Mouse (Mus musculus) neural tube, embryonic 10.5 days (tissue): ENCODE data around the gene Sphk2.

Source experiments
- DNase-seq: peaks from one replicate; pipeline ENCODE4 v3.0.0-alpha.2; 2017; ENCODE audit warnings: low spot score; ENCODE audit errors: extremely low spot score

The Sphk2 gene

DNA sequence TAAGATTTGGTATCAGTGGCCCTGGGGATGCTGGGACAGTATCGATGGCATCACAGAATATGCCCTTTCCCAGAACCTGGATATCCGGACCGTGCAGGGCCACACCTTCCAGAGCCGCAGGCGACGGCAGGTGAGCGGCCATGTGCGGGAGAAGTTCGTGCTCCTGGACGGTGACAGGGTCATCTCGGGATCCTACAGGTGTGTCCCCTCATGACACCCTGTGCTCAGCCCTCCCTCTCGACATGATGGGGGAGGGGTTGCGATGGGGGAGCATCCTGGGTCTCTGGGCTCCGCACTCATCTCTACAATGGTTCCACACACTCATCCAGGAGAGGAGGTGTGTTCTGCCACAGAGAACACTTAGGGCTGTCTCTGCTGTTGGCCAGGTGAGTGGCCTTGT is 6.0 kb upstream of the Sphk2 start:
- no peak for DNase-seq

- no peak for DNase-seq
Measured at GRCm38 (mm10) chr7:45723301-45723700, 5.5 kb upstream of the Sphk2 start.

GRCm38 (mm10) chr7:45722348-45722713 is 4.5 kb upstream of the Sphk2 start:
- DNase-seq: no peak

- no peak for DNase-seq
Measured at GRCm38 (mm10) chr7:45721642-45722347, 4.0 kb upstream of the Sphk2 start.

GRCm38 (mm10) chr7:45721234-45721571 is 3.4 kb upstream of the Sphk2 start:
- DNase-seq: no peak

GRCm38 (mm10) chr7:45720413-45721233 is 2.8 kb upstream of the Sphk2 start, which contains the start of gene Fam83e:
Fam83e (plus strand) TSS chr7:45721212.
- no peak for DNase-seq

DNA sequence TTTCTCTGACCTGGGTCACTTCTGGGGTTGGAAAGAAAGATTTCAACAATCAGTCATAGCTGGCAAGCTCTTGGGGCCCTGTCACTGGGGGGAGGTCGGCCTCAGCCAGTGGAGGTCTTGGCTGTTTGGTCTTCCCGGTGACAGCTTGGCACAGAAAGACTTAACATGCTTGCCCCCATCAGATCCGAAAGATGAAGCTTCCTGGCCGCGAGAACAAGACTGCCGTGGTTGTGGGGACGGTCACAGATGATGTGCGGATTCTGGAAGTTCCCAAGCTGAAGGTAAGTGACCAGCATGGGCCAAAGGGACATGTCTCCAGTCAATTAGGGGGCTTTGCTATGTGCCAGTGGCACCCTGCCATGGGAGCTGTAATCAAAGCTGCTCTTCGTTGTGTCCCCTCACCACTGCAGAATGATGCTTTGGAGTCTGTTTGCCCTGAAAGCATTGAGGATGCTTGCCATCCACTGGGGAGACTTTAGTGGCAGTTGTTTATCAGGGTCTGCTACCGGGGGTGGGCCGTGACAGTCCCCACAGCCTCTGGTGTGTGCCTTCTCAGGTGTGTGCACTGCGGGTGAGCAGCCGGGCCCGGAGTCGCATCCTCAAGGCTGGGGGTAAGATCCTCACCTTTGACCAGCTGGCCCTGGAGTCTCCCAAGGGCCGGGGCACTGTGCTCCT is 2.1 kb upstream of the Sphk2 start:
- DNase-seq: no peak

- DNase-seq: no peak
Measured at GRCm38 (mm10) chr7:45719180-45719579, 1.4 kb upstream of the Sphk2 start.

GRCm38 (mm10) chr7:45718331-45718730 is 529 bp upstream of the Sphk2 start:
- no peak for DNase-seq

DNA sequence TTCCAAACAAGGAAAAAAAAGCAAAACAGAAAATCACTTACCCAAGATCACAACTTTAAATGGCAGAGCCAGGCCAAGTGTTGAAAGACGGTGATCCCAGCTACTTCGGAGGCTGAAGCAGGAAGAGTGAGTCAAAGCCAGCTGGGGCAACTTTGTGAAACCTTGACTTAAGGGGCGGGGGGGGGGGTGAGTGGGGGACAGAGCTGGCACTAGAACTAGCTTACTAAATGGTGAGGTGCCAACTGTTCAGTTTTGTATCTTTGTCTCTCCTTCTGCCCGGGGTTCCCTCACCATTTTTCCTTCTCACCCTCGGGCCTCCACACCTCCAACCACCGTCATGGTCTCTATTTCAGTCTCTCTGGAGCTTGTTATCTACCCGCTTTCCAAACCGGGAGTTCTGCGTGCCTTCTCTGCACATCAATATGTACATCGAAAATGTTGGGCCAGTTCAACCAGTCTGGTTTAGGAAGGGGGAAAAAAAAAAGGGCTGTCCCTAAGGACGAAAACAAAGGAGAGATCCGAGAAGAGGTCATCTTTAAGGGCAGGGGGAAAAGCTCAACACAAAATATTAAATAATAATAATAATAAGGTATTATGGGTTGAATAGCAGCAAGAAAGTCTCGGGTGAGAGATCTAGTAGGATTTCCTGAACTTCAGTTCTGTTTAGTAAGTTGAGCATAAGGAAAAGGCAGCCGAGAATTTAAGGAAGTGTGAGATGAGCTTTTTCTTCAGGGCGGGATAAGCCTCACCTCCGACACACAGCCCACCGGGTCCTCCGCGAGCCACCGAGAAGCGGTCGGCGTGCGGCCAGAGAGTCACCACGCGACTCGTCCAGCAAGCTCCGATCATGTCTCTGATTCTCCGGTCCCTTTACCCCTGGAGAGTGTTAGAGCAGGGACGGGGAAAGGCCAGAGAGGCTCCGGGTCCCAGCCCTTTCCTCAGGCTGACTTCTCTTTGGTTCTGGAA is 567 bp downstream of the Sphk2 start:
- DNase-seq: no peak

- DNase-seq: no peak
Measured at GRCm38 (mm10) chr7:45716460-45716857, 1.3 kb downstream of the Sphk2 start.

- no peak for DNase-seq
Measured at GRCm38 (mm10) chr7:45715741-45716459, 1.9 kb downstream of the Sphk2 start.

DNA sequence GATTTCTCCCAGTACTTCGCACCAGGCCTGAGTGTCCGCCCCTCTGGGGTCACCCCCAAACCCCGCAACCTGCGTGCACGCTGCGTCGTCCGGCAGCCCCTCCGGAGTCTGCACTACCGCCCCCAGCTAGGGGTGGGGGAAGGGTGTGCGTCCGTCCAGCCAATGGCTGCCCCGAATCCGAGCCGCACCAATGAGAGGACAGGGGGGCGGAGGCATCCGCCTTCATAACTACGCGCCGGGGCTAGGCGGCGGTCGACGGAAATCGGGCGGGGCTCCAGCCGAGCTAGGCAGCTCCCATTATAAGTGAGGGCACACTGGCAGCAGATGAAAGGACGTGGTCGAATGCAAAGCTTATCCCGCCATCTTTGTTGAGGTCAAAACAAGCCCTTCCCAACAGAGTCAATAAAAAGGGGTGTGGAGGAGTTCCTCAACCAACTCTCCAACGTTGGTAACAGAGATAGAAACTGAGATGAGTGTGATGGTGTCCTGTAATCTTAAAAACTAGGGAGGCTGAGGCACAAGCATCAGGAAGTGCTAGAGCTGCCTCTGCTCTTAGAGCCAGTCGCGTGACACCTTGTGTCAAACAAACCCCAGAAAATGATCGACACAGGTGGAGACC is 2.6 kb downstream of the Sphk2 start, which contains the start of gene Rpl18:
Rpl18 (plus strand) TSS at position 368 of the 619 bp plus-strand sequence.
- peak; percentile 92 for DNase-seq

- no peak for DNase-seq
Measured at GRCm38 (mm10) chr7:45714630-45715089, 3.1 kb downstream of the Sphk2 start.

DNA sequence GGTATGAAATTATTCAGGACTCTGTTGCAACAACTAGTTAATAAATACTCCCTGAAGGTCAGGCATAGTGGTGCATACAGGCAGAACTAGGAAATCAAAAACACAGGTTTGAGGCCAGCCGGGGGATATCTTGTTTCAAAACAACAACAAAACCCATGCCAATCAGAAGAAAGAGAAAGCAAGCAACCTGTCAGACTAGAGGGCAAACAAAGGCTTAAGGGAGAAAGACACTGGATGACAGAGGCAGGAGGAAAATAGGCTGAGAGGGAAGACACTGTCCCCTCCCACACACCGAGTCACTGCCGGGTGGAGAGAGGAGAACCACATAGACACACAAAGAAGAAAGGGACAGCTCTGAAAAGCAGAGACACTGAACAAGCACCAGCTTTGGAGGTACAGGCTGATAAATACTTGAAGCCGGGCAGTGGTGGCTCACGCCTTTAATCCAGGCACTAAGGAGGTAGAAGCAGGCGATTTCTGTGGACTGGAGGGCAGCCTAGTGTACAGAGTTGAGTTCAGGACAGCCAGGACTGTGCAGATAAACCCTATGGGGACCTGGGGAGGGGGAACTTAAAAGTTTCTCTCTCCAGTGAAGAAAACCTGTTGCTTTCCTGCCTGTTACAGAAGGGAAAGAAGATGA is 3.8 kb downstream of the Sphk2 start:
- no peak for DNase-seq

GRCm38 (mm10) chr7:45713396-45713795 is 4.4 kb downstream of the Sphk2 start:
- DNase-seq: no peak

- DNase-seq: no peak
Measured at GRCm38 (mm10) chr7:45712022-45712757, 5.6 kb downstream of the Sphk2 start.

- DNase-seq: no peak
Measured at GRCm38 (mm10) chr7:45711316-45712021, 6.3 kb downstream of the Sphk2 start.
